Mouse (Mus musculus) erythroblast, adult 5-6 weeks (primary cell): Measurements from ENCODE around the gene Tdo2. TPM values are rescaled to one million over a fixed set of nuclear protein-coding genes. Genes with fewer than 3 reads are reported as not detected.

Experiments used
- ATAC-seq: replicated peaks from 2 replicates; pipeline ENCODE4 v1.8.0; 2016; ENCODE audit warnings: moderate number of reproducible peaks, mild to moderate bottlenecking, moderate TSS enrichment, inconsistent platforms; ENCODE audit not compliant: poor library complexity, low FRiP score, severe bottlenecking
- total RNA-seq, 2 experiments: library from RNA; stranded (forward) in 1 of 2; stranded (reverse) in 1 of 2; fragments of 150-400 nt in 1 of 2; fragments of 200-764, 138-1000 nt in 1 of 2; gene quantifications; 2 replicates each; pipeline versions ENCODE4 v1.2.3 to v1.2.4; 2015 to 2017; ENCODE audit warnings: low replicate concordance in 2 of 2

Tdo2 gene
- total RNA-seq, 2 experiments from 2014 or later: not detected

- no peak for ATAC-seq
Observed at GRCm38 (mm10) chr3:81949048-81949447, 27.0 kb downstream of the Tdo2 start.

- no peak for ATAC-seq
Observed at GRCm38 (mm10) chr3:81944851-81945393, 31.1 kb downstream of the Tdo2 start.

- ATAC-seq: no peak
Observed at GRCm38 (mm10) chr3:81943097-81943496, 32.9 kb downstream of the Tdo2 start.

GRCm38 (mm10) chr3:81942341-81942740, 33.7 kb downstream of the Tdo2 start:
- no peak for ATAC-seq

- ATAC-seq: no peak
Observed at GRCm38 (mm10) chr3:81938924-81939323, 37.1 kb downstream of the Tdo2 start.

GRCm38 (mm10) chr3:81933348-81933747, 42.7 kb downstream of the Tdo2 start:
- no peak for ATAC-seq

GRCm38 (mm10) chr3:81932141-81933101, 43.6 kb downstream of the Tdo2 start, which contains the start of gene Ctso:
Ctso (plus strand) TSS chr3:81932601.
- peak; percentile 97 for ATAC-seq

- ATAC-seq: no peak
Observed at GRCm38 (mm10) chr3:81931695-81932094, 44.3 kb downstream of the Tdo2 start.

GRCm38 (mm10) chr3:81929073-81929472, 46.9 kb downstream of the Tdo2 start:
- ATAC-seq: no peak

- ATAC-seq: no peak
Observed at GRCm38 (mm10) chr3:81926764-81927325, 49.2 kb downstream of the Tdo2 start.

GRCm38 (mm10) chr3:81925856-81926255, 50.1 kb downstream of the Tdo2 start:
- ATAC-seq: no peak

- no peak for ATAC-seq
Observed at GRCm38 (mm10) chr3:81924931-81925330, 51.1 kb downstream of the Tdo2 start.

GRCm38 (mm10) chr3:81922910-81923309, 53.1 kb downstream of the Tdo2 start:
- no peak for ATAC-seq

GRCm38 (mm10) chr3:81919681-81920080, 56.3 kb downstream of the Tdo2 start:
- no peak for ATAC-seq

- no peak for ATAC-seq
Observed at GRCm38 (mm10) chr3:81918215-81918614, 57.8 kb downstream of the Tdo2 start.

- ATAC-seq: no peak
Observed at GRCm38 (mm10) chr3:81917354-81917935, 58.6 kb downstream of the Tdo2 start.

GRCm38 (mm10) chr3:81916030-81916686, 59.8 kb downstream of the Tdo2 start:
- ATAC-seq: no peak

GRCm38 (mm10) chr3:81910286-81911036, 65.5 kb downstream of the Tdo2 start:
- ATAC-seq: no peak
